Mouse (Mus musculus) thymus, adult 2 months (tissue): ENCODE measurements around the gene Arhgap31.

ENCODE experiments used
- CTCF ChIP-seq: fragments of 200-500 bp; IDR thresholded peaks from 2 replicates; pipeline ENCODE4 v1.5.1; 2012; ENCODE audit warnings: mild to moderate bottlenecking, control low read depth, low read length, moderate library complexity, borderline replicate concordance; ENCODE audit not compliant: control insufficient read depth, poor library complexity, insufficient read depth; ENCODE audit errors: extremely low read depth
- POLR2A ChIP-seq: fragments of 200-500 bp; IDR thresholded peaks from 2 replicates; pipeline ENCODE4 v1.6.1; 2012; ENCODE audit warnings: mild to moderate bottlenecking, low read length, control low read depth, moderate library complexity; ENCODE audit not compliant: control insufficient read depth, poor library complexity, insufficient read depth; ENCODE audit errors: extremely low read depth

DNA sequence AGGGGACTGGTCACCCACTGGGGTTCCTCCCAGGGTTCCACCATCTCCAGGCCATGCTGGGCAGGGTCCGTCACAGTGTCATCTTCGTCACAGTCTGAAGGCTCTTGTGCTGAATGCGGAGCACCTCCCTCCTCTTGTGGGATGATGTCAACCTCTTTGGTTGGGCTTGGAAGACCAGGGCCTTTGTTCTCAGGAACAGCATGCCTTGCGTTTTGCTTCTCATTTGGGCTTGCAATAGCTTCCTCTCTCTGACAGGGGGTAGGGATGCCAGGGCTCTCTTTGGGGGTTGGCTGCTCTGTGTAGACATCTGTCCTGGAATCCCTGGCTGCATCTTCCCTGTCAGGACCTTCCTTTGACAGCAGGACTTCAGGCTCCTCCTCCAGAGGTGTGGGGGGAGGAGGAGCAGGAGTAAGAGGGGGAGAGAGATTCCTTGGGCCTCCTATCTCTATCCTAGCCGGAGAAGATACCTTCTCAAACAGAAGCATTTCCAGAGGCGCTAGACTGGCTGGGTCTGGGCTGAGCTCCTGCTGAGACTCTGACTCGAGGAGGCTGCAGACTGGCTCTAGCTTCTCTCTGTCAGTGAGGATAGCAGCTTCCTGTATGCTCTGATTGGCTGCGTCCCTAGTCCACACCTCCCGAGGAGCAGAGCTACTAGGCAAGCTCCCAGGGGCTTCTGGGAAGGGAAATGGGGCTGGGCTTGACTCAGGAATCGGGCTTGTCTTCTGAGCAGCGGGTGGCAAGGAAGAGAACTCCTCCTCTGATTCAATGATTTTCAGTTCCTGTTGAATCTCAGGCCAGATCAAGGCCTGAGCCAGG, 109.9 kb downstream of the Arhgap31 start:
- no peak for TF ChIP-seq CTCF
- no peak for TF ChIP-seq POLR2A
